Mouse (Mus musculus): ENCODE data around the gene Zswim8.

Gene Zswim8

DNA sequence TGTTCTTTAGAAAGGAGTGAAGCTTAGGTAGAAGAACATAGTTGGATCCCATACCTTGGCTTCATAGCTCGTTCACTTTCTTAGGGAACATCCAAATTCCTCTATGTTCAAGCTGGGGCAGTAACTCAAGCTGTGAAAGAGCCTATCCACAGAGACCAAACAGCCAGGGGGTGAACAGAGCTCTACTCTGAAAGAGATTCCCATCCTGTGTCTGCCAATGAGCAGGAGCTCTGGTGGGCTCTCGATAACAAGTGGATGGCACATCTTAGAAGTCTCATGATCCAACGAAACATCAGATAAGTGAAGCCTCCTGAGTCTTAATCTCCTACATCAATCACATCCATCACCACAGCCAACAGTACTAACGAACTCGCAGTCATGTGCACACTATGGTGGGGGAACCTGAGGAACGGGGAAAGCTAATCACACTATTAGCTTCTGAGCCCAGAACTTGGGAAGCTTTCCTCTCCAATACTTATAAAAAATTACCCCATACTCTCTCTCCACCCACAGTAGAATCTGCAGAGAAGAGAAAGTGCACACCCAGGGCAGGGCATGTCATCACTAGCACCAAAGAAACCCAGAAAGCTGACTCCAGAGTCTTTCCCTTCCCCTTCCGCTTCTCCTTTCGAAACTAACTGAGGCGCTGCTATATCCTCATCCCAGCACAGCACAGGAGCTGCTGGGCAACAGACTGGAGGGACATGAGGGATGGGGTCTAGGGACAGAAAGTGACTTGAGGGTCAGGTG lies 23.7 kb downstream of the Zswim8 start:
- no peak for DNase-seq (ENCODE audit: low read depth, low spot score)

DNA sequence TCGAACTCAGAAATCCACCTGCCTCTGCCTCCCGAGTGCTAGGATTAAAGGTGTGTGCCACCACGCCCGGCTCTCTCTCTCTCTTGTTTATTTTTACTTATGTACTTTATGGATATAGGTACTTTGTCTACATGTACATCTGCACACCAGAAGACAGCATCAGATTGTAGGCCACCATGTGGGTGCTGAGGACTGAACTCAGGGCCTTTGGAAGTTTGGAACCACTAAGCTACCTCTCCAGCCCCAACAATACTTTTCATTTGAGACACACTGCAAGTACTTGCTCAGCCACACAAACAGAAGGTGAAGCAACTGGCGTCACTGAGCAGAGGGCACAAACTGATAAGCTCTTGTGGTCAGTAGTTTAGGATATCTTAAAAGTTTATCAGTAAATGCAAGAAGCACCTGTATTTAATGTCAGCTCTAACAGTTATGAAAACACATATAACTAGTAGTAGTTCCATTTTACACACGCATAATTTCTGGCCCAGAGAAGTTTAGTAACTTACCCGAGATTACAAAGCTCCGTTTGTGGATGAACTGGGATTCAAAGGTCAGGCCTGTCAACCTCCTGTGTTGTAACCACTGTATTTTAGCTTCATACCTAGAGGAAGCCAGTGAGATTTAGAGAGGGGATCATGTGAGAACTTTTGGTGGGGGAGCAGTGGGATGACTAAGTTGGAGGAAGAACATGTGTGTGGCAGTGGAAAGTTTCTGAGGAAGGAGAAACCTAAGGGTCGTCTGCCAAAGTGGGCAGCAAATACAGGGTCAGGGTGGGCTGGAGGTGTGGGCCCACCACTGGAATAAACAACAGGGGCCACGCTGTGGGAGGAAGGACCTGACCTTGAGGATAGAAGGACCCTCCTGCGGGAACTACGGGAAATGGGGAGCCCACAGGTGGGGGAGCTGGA lies 25.9 kb downstream of the Zswim8 start:
- DNase-seq (ENCODE audit: low read depth, low spot score): no peak

DNA sequence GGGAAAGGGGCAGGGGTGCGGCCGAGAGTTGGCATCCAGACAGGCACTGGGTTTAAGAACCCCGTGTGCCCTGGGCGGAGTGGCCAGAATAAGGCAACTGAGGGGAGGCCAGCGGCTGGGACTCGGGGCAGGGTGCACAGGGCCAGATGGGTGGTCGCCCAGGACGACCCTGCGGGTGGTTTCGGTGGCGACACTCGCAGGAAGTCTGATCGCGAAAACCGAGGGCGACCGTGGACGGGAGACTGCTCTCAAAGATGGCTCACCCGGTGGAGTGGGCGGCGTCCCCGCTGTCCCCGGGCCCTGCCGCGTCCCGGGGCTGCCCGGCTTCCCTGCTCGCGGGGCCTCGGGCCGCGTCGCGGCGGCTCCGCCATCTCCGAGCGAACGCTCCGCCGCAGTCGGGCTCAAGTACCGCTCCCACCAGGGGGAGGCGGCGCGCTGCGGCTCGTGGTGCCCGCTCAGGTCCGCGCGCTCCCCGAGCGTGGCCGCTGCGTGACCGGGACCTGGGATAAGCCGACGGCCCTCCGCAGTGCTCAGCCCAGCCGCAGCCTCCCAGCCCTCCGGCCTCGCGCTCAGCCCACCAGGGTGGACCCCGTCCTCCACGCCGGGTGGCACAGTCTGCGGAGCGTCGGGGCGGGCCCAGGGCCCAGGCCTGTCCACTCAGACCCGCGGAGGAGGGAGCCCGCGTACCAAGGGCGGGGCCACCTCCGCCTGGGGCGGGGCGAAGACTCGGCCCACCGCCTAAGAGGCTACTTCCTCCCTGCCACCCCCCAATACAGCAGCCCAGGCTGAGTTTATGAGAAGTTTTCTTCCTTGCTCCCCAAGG lies 26.8 kb downstream of the Zswim8 start, which contains the start of gene Ndst2:
Ndst2 (minus strand) TSS at position 611 of the 823 bp plus-strand sequence.
- DNase-seq (ENCODE audit: low read depth, low spot score): peak; percentile 85

DNA sequence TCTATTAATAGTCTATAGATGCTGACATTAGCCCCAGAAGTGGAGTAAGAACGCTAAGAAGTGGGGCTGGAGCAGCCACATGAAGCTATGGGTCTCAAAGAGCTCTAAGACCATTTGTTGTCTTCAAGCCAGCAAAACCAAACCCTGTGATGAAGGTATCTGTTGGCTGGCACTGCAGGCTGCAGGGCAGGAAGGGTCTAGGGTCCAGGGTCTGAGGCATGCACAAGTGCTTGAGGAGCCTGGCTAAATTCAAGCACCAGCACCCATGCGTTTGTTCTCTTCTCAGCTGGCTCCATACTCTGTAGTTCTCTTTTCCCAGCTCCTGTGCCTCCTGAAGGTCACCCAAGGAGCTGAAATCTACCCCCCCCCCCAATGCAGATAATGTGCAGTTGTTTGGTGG lies 27.7 kb downstream of the Zswim8 start:
- DNase-seq (ENCODE audit: low read depth, low spot score): no peak

GRCm38 (mm10) chr14:20735892-20736390 lies 28.6 kb downstream of the Zswim8 start:
- no peak for DNase-seq (ENCODE audit: low read depth, low spot score)

- no peak for DNase-seq (ENCODE audit: low read depth, low spot score)
These were observed 30.0 kb downstream of the Zswim8 start for GRCm38 (mm10) chr14:20737306-20737705.

DNA sequence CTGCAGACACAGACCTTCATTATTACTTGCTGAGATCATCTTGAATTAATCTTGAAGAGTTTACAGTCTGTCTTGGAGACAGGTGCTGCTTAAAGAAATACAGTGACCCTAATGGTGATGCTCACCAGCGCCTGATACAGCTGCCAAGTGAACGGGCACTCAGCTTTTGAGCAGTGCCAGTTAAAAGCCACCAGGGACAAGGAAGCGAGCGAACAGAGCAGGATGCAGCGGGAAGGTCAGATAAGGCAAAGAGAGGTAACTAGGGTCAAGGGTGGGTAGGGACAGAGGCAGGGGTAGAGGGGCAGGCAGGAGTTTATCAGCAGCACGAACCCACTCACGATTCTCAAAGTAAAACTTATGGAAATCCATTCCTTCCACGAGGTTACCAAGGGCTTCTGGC lies 31.2 kb downstream of the Zswim8 start:
- DNase-seq (ENCODE audit: low read depth, low spot score): no peak

DNA sequence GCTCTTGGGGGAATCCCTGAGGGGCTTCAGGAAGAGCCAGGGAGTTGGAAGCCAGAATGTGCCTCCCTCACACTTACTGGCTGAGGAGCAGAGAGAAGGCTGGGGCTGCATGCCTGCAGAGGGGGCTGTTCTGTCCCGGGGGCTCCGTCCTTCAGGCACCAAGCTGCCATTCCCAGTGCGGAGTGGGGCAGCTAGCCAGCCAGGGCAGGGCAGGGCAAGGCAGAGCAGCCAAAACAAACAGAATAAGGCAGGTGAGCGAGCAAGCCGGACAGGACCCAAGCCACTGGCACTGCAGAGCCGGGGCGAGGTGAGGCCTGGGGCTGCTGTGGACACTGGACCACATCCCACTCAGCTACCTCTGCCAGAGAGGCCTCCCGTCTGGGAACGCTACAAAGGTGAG lies 33.9 kb downstream of the Zswim8 start:
- no peak for DNase-seq (ENCODE audit: low read depth, low spot score)

- no peak for DNase-seq (ENCODE audit: low read depth, low spot score)
These were observed 36.3 kb downstream of the Zswim8 start for GRCm38 (mm10) chr14:20743614-20744013.

DNA sequence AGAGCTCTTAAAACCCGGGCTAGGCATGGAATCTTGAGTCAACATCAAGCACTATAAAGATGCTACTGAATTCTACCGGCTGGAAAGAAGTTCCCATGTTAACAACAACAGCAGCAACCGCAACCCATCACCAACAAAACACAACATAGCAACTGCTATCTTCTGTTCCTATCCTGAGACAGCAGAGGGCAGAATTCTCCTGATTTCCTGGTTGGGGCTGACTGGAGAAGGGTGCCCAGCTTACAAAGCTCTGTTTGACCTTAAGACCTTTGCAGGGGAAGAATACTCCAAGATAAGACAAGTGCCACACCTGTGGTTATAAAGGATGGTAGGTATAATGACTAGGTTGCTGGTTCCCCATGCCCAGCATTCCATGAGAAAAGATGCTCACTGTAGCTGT lies 39.6 kb downstream of the Zswim8 start:
- no peak for DNase-seq (ENCODE audit: low read depth, low spot score)

DNA sequence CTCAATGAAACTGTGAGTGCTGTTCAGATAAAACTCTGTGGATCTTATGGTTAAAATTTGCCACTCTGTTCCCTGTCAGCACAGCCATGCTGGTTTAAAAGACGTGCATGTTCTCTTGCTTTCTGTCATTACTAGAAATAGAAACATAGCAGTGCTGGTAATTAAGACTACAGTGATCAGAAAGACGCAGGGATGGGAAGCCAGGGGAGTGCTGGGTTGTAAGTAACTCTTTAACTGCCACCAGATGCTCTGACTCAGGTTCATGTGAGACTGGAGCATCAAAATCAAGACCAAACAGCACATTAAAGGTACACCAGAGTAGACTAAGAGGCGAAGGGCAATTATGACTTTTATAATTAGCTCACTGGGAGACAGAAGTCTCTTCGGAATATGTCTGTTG lies 41.0 kb downstream of the Zswim8 start:
- no peak for DNase-seq (ENCODE audit: low read depth, low spot score)

DNA sequence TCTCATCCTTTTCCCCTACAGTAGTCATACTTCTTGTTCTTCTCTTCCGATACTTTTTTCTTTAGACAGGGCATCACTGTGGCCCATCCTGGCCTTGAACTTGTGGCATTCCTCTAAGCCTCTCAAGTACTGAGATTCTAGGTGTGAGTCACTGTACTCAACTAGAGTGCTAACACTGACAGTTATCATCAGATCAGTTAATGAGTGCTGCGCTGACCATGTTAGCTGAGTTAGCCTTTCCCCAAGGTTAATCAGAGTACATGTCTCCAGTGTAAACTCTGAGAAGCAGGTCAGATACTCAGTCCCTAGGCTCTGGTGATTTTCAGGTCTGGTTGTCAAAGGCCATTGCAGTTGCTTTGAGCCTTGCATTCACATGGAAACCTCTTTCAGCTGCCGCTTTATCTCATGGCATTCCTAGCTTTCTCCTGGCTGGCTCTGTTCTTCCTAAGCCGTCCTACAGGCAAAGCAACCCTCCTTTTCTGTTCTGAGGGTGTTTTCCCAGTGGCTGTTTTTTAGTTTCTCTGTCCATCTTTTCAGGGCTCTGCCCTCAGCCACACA lies 42.2 kb downstream of the Zswim8 start:
- DNase-seq (ENCODE audit: low read depth, low spot score): no peak

GRCm38 (mm10) chr14:20750503-20750902 lies 43.2 kb downstream of the Zswim8 start:
- DNase-seq (ENCODE audit: low read depth, low spot score): no peak

DNA sequence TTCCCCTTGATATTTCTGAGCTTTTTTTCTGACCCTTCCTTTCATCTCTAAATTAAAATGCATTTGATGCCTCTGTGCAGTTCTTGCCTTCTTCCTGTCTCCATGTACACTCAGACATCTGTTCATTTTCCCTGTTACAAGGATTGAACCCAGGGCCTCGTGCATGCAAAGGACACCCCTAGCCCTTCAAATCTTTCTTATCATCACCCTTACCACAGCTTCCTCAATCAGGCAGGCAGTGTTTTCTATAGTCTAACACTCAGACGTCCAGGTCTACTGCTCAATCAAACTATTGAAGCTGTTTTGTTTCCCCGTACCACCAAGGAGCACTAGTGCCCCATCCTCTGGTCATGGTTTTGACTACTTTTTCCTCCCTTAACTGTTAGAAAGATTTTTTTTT lies 46.4 kb downstream of the Zswim8 start:
- DNase-seq (ENCODE audit: low read depth, low spot score): no peak

DNA sequence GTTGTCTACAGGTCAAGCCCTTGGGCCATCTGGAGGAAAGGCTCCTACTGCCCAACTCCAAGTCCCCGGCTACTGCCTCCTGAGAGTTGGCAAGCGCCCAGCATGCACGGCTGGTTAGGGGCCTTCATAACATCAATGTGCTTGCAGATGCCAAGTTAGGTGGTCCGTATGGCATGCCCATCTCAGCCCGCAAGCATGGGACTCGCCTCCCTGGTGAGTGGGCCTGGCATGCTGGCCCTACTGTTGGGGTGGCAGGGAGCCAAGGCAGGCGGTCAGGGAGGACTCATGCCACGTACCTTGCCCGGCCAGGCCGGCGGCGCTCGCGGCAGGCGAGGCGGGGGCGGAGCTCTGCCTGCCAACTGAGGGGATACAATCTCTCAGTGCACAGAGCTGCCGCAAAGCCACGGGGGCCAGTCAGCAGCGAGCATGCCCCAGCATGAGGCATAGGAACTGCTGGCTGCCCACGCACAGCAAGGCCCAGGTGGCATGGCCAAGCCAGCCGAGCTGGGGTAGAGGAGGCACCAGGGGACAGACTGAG lies 50.1 kb downstream of the Zswim8 start:
- no peak for DNase-seq (ENCODE audit: low read depth, low spot score)

GRCm38 (mm10) chr14:20758768-20759435 lies 51.5 kb downstream of the Zswim8 start:
- DNase-seq (ENCODE audit: low read depth, low spot score): no peak

GRCm38 (mm10) chr14:20764942-20765341 lies 57.6 kb downstream of the Zswim8 start:
- DNase-seq (ENCODE audit: low read depth, low spot score): no peak

DNA sequence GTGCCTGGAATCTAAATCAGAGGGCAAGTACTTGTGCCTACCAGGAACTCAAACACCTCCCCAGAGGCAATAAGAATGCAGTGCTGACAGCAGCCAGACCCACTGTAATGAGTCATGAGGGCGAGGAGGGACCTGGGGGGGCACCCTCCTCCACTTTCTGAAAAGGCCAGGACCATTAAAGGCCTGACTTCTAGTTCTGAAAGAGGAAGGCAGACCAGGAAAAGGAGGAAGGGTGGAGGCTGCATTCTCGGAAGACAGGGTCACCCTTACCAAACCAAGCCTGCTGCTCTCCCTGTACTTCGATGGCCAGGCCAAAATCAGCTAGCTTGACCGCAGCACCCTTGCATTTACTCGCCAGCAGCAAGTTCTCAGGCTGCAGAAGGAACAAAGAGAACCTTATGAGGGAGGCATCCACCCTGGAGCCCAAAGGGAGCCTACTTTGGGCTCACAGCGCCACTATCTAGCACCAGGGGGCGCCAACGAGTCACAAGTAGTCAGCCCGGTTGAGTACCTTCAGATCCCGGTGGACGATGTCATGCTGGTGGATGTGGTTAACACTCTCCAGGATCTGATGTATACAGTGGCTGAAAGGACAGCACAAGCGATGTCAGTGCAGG lies 58.4 kb downstream of the Zswim8 start:
- DNase-seq (ENCODE audit: low read depth, low spot score): peak; percentile 80

- no peak for DNase-seq (ENCODE audit: low read depth, low spot score)
These were observed 60.6 kb downstream of the Zswim8 start for GRCm38 (mm10) chr14:20767936-20768335.

GRCm38 (mm10) chr14:20768581-20768980 lies 61.2 kb downstream of the Zswim8 start:
- DNase-seq (ENCODE audit: low read depth, low spot score): no peak

All from skeletal muscle tissue, adult 2 months (tissue).